Mouse (Mus musculus) cerebellum, postnatal 4 days (tissue): ENCODE data around the gene Rsg1.

ENCODE experiments used
- DNase-seq, 2 experiments: peaks; one replicate each; pipeline ENCODE4 v3.0.0; 2022; ENCODE audit warnings: low spot score in 2 of 2, mixed read lengths in 1 of 2

The Rsg1 gene

DNA sequence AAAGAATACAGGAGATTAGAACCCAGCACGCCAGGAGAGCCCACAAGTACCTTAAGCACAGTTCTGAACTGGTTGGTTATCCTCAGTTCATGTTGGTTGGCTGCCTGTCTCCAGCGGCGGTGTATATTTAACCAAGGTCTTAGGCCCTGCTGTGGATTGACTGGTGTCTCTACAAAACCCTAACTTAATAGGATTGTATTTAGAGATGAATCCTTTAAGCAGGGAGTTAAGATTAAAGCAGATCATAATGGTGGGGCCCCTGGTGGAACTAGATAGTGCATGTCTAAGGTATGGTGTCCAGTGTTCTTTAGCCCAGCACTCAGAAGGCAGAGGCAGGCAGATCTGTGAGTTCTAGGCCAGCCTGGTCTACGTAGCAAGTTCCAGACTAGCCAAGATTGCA, 2.1 kb upstream of the Rsg1 start:
- DNase-seq: no peak

DNA sequence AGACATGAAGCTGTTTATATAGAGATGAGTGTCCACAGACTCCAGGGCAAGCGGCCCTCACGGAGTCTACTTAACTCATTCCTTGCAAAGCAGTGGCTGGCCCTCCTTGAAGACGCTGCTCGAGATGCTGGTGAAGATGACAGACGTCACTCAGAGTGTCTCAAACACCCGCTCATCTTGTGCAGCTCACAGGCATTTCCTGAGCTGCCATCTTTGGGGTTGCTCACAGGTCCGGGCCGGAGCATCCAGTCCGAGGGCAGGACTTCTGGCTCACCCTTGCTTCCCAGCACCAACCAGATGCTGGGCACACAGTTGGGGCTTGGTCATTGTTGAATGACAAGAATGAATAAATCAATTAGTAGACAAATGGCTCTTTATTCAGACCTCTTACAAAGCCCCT, 864 bp upstream of the Rsg1 start:
- DNase-seq: no peak

DNA sequence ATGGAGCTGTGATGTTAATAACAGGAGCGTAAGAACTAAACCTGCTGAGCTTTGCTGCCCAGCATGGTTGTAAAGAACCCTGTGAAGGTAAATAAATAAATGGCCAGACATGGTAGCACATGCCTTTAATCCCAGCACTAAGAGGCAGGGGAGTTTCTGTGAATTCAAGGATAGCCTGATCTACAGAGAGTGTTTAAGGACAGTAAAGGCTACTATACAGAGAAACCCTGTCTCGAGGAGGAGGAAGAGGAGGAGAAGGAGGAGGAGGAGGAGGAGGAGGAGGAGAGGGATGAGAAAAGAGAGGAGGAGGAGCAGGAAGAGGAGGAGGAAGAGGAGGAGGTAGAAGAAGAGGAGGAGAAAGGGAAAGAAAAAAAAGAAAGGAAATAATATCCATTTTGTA, 414 bp upstream of the Rsg1 start:
- no peak for DNase-seq

DNA sequence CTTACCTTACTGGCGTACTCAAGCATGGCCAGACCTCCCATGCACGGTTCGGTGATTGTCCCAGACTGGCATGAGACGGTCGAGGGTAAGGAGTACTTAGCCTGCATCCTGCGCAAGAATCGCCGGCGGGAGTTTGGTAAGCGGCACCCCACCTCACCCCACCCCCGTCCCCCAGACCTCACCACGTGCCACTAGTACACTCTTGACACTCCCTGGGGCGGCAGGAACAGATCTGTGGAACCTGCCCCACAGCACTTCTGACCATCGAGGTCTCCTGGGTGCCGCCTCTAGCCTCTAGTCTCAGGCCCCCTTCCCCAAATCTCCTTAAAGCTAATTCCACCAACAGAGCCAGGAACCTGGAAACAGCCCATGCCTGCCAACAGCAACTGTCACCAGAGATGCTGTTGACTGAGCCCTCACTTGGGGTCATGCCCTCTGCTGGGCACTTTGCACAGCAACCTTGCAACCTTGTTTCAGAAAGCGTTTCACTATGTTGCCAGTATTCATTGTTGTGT, 638 bp downstream of the Rsg1 start:
- peak in 1 of 2 experiments; percentile 35 for DNase-seq

DNA sequence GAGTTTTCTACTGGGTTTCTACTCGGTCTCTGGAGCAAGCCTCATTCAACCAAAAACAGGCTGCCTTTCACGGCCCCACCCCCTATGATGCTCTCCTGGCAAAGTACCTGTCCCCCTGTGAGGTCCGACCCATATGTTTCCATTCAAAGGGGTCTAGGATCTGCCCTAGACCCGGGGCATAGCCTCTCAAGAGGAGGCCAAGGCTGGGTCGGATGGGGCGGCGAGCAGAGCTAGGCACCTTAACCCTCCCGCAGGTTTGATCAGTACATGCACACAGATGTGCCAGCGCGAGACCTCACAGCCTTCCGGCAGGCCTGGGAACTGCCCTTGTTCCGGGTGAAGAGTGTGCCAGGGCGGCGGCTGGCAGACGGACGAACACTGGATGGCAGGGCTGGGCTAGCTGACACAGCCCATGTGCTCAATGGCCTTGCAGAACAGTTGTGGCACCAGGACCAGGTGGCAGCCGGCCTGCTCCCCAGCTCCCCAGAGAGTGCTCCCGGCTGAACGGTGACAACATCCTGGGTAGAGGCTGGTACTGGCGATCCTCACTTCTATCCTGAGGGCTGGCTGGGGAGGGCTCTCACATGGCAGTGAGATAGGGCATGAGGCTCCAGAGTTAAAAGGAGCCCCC, 5.9 kb downstream of the Rsg1 start:
- peak in 1 of 2 experiments; percentile 64 for DNase-seq

DNA sequence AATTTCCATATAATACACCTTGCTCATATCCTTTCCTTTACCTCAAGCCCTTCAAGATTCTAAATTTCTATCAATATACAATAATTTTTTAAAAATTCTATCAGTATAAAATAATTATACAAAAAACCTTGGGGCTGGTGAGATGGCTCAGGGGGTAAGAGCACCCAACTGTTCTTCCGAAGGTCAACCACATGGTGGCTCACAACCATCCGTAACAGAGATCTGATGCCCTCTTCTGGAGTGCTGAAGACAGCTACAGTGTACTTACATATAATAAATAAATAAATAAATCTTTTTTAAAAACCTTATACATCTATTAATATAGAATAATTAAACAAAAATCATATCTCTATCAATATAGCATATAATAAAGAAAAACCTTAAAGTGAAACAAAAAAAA, 8.1 kb downstream of the Rsg1 start:
- DNase-seq: no peak

DNA sequence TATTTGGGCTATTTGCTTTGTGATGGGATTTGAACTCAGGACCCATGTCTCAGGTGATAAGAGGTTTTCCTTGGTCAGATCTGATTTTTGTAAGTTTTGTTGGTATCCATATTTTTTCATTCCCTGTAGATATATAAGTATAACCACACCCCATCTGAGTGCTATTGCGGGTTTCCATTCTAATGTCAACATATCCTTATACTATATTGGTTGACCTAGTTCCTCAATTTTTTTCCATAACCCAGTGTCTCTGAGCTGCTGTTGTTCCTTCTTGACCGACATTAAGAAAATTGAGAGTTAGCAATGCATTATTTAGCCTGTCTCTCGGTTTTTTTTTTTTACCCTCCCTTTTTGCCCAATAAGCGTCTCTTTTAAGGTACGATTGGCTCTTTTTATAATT, 9.0 kb downstream of the Rsg1 start:
- no peak for DNase-seq

DNA sequence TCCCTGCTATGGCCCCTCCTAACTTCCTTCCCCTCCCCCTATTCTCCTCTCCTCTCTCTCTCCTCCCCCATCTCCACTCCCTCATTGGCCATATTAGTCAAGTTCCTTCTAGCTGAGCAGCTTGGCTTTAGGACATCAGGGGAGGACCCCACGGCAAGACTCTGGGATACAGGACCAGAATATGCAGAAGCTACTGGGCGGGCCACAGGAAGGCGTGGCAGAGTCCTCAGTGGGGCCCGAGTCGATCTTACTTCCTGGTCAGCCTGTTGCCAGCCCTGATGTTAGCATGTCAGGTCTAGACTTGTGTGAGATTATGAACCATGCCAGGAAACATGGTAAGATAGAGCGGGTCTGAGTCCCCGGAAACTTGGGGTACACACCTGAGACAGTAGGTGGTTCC, 14.9 kb downstream of the Rsg1 start:
- DNase-seq: no peak

DNA sequence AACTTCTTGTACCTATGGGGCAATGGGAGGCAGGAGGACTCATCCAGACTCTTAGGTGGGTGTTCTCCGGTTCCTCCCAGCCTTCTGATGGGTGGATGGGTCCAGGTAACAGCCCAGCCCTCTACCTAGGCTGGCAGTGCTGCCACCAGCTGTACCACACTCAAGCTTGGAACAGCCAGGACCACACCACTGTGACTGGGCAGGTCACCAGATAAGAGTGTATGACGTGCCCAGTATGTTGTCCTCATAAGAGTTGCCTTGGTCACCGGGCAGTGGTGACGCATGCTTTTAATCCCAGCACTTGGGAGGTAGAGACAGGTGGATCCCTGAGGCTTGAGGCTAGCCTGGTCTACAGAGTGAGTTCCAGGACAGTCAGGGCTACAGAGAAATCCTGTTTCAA, 19.4 kb downstream of the Rsg1 start:
- DNase-seq: no peak

DNA sequence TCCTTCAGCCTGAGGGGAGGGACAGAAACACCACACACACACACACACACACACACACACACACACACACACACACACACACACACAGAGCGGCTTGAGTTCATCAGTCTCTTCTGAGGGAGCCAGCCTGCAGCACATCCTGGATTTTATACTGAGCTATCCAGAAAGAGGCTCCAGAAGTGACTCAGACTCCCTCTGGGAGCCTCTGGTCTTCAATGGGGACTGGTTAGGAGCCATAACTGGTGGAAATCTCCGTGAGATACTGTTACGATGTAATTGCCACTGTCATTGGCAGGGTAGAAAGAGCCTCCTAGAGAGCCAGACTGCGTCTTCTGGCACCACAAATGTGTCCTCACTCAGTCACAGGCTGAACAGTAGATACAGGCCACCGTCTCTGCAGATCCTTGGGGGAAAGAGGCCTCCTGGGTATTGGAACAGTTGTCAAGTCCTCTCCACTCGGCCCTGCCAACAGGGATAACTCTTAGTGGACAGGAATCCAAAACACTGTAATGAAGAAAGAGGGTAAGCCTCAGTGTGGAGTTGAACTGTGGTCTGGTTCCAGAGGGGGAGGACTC, 21.9 kb downstream of the Rsg1 start:
- DNase-seq: no peak

DNA sequence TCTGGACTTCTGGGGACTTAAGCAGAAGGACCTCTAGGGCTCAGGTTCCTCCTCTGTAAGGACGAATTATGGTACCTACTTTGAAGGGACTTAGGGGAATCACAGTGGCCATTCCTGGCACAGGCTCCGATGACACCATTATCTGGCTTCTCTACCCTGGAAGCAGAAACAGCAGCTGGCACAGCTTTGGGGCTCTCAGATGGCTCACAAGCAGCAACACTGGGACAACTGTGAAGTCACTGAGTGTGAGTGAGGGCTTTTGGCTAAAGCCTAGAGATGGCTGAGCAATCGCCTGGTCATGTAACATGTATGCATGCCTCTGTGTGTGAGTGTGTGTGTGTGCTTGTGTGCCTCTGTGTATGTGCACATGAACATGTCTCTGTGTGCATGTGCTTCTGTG, 23.1 kb downstream of the Rsg1 start:
- DNase-seq: no peak

DNA sequence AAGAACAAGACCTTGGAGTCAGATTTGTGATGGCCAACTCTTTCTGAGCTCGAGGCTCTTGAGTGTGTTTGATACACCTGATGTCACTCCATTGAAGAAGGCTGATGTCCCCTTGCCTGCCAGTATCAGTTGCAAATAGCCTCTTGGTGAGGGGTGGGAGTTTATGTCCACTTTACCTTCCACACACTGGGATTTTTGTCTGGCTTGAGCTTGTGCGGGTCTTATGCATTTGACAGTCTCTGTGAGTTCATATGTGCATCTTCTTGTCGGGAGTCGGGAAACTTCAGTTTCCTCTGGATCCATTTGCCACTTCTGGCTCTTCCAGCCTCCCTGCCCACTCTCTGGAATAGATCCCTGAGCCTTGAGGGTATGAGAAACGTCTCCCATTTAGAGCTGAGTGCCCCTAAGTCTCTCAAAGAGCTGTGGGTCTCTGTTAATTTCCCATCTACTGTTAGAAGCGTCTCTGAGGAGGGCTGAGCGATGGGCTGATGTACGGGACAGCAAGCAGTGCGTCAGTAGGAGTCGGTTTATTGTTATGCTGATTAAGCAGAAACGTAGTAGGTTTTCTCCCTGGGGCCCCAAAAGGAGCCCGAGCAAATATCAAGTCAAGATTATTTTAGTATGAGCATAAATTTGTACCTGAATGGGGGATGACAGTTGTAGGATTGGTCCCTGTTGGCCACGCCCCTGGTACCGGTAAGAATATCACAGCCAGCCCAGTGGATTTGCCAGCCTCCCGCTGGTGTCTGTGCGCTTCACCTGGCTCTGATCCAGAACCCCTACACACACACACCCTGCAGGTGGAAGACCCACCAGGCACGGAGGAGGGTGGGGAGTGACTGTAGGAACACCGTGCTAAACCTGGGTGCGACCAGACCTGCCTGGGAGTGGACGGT, 25.0 kb downstream of the Rsg1 start:
- DNase-seq: no peak

DNA sequence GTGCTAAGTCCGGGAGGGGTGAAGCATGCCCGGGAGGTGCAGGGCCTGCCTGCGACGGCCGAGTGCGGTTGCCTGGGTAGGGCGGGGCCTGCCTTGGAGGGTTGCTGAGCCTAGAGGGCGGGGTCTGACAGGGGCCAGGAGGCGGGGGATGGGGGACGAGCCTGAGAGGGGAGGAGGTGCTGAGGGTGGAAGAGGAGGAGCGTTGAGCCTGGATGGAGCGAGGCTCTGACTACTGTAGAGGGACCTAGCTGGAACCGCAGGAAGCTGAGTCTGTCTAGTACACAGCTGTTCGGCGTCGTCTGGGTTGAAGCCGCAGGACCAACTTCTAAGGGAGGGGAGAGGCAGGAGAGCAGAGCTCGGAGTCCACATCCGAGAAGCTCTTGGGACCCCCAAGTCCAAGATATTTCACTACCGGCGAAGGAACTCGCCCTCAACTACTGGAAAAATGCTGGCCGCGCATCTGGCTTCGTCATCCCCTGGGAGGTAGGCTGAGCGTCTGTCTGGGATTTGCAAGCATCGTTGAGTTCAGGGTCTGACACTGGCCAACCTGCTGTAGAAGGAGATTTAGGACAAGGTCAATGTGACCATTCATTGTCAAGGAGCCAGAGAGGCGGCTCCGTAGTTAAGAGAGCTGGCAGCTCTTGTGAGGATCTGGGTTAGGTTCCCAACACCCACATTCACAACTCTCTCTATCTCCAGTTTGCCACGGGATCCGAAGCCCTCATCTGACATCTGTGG, 25.8 kb downstream of the Rsg1 start, which contains the start of gene Arhgef19:
Gene Arhgef19 (plus strand): TSS at position 112 of the 738 bp plus-strand sequence.
- DNase-seq: peak in 1 of 2 experiments; percentile 61

DNA sequence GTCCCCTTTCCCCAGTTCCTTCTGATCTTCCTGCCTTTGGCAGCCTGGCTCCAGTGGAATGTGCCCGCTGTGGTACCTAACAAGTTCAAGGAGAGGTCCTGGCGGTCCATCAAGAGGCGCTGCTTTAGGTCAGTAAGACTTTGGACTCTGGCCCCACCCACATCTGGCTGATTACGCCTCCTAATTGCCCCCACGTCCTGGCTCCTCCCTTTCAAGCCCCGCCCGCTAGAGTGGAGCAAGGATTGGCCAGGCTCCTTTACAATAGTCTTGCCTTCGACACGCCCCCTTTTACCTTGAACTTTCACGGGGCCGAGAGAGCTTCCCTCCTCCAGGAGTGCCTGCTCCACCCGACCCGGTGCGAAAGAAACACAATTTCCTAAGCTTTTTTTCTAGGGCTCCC, 26.9 kb downstream of the Rsg1 start:
- DNase-seq: no peak

DNA sequence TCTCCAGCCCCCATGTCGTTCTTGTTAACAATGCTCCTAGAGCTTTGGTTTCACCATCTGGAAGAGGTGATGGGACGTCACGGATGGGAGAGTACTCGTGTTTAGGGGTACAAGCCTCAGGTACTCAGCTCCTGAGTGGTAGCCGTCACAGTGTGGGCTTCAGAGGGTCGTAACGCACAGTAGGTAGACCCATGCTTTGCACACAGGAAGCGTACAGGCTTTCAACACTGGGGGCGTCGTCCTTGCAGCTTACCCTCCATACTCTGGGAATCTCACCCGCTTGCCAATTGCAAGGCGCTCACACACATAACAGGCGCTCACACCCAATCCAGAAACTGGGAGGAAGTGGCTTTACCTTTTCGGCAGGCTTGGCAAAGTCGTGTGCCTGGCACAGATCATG, 28.1 kb downstream of the Rsg1 start:
- DNase-seq: no peak

DNA sequence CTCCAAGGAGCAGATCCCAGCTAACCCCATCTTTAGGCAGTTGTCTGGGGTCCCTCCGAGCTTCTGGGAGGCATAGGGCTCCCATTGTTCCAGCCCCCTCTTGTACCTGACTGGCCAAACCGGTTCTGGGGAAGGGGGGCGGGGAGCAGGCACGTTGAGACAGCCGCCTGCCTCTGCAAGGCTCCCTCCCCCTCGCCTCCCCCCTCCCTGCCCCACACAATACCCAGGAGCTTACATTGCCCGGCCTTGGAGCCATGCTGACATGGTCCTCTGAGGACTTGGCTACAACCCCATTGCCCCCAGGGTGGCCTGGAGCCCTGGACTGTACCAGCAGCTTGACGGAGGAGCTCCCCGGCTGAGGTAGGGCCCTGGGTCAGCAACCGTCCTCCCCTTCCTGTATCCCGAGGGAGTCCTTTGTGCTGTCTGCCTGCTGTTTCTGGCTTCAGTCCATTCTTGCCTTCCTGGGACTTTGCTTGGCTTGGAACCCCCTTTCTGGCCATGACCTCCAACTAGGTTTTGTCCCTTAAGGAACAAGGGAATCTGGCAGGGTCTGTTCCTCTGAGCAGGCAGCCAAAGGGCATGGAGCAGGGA, 29.0 kb downstream of the Rsg1 start:
- DNase-seq: no peak

DNA sequence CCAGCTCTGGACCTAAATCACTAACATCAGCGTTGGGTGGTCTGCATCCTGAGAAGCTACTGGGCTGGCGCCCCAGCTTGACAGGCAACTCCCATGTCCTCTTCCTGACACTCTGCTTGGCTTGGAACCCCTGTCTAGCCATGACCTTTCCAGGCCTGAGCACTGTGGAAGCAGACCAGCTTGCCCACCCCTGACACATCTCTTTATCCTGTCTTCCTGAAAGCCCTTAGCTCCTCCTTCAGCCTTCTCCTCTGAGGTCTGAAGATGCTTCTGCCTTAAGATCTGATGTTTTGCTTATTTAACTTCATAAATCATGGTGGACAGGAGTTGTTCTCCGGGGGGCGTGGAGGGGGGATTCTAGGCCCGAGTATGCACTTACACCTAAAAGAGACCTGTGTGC, 29.9 kb downstream of the Rsg1 start:
- DNase-seq: no peak

DNA sequence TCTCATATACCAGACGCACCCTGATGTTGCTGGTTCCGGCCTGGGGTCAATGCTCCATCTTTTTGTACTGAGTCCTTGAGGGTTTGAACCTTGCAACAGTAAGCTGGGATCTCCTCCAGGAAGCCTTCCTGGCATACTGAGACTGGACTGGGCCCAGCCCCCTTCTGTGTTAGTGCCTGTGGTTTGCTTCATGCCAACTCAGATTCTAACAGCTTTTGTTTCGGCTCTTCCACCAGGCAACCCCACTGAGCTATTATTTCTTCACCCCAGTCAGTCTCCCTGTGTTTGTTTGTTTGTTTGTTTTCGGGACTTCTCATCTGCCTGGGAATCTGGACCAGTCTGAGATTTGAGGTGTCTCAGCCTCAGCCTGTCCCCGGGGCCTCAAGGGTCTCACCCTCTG, 30.6 kb downstream of the Rsg1 start:
- no peak for DNase-seq

DNA sequence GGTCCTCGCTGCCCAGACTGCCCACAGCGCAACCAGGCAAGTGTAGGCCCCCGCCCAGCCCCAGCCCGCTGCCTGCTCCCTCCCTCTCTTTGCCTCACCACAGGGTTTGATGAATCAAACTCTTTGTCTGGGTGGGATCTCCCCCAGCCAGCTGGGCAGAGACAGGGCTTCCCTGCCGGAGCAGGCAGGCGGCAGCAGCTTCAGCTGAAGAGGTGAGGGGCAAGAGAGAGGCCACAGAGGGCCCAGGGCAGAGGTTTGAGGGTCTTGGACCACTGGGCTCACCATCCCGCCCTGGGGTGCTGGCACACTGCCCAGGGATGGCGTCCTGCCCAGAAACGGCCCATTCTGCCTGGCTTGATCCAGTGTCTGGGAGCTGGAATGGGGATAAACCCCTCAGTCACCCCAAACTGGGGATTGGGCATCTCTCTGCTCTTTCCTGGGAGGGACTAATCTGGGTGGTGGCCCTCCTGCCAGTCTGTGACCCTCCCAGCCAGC, 31.2 kb downstream of the Rsg1 start:
- peak; percentile 74 to 97 for DNase-seq

DNA sequence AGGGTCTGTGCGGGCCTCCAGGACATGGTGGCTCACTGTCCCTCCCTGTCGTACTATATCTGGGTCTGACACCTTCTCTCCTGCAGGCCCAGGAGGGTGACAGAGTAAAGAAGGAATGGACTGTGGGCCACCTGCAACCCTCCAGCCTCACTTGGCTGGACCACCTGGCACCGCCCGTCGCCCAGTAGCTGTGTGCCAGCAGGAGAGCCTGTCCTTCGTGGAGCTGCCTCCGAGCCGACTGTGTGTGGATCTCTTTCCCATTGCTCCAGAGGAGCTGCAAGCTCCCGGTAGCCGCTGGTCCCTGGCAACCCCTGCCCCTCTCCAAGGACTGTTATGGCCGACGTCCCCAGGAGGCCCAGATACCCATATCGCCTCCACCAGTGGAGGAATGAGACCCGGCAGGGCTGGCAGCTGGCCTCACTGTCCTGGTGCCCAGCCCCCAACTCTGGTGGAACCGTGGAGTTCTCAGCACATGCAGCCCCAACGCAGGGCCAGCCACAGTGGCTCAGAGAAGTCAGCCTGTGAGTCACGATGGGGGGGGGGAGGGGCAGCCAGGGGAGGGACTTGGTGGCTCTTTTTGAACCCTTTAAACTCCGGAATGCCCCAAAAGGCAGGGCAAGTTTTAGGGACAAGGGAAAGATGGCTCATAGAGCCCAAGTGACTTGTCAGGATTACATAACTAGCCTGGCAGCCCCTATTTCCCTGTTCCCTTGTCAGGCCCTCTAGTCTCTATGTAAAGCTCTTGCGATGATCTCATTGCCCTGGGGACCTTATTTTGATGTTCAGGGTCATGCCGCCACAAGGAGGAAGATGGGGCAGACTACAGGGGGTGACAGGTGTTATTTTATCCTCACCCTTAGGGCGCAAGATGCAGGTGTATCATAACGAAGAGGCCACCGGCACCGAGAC, 32.6 kb downstream of the Rsg1 start:
- DNase-seq: peak in 1 of 2 experiments; percentile 22
